Mouse (Mus musculus): ENCODE measurements at regions not wholly inside any gene's neighbourhood (a gene's known extent, or its start where the extent isn't known, plus 50 kb on each side); places are given as distances from the start of the nearest gene placed in this dataset.

DNA sequence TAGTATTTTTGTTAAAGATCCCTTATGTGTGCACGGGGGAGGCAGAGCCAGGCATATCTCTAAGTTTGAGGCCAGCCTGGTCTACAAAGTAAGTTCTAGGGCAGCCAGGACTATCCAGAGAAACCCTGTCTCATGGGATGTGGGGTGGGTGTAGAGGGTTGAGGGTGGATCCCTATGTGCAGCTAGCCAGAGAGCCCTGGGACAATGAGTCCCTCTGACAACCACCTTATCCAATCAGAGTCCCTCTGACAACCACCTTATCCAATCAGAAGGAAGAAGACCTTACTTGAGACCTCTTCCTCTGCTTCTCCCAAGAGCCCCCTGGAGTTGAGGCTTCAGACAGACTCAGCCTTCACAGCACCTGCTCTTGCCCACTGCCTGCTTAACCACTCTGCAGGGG lies 56.6 kb upstream of the Zmiz1 start:
- Histone ChIP-seq H3K36me3 (ENCODE audit: control insufficient read depth, insufficient read depth) (no peaks in the 10 kb centered on the region), H3K9ac (ENCODE audit: low read depth, low read length) (0 out of 2 replicates have a peak overlapping the region, but pooled peaks have one; percentile 13), H3K4me2 (ENCODE audit: low read depth, low read length) (peak overlapping the region; percentile 59; the same call in 1 of the 2 replicates), H3K27me3 (ENCODE audit: control insufficient read depth, insufficient read depth, low read depth, low read length) (no peaks in the 10 kb centered on the region), H3K27ac (ENCODE audit: low read length) (peak overlapping the region; percentile 87), H3K9me3 (replicated peaks; ENCODE audit: control insufficient read depth, low read length) (no peaks in the 10 kb centered on the region), H3K4me1 (ENCODE audit: control insufficient read depth, low read depth, low read length) (peaks cover 55% of the 10 kb centered on the region), H3K4me3 (ENCODE audit: low read depth, low read length) (no peak overlapping the region)
- peak; percentile 22; the same call in 1 of the 2 replicates for ATAC-seq (ENCODE audit: low read depth)
- WGBS (ENCODE audit: insufficient replicate concordance), result 23% methylated on average over 1 of the region's 1 CpGs

DNA sequence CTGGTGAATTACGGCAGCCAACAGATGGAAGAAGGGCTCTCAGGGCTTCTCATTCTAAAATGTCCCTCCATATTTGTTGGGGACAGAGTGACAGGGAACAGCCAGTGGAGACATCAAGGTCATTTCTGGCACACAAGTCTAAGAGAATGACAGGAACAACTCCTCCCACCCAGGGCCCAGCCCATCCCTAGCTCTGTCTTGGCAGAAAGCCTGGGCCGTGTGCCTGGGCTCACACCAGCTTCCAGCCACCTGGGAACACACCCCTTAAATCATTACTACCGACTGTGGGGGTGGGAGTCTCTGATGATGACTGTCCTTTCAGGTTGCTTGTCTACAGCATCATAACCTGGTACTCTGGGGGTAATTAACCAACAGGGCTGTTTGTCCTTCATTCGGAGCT lies 53.8 kb upstream of the Zmiz1 start:
- Histone ChIP-seq H3K9ac (ENCODE audit: low read depth, low read length) (no peak overlapping the region), H3K4me2 (ENCODE audit: low read depth, low read length) (no peak overlapping the region), H3K36me3 (ENCODE audit: control insufficient read depth, insufficient read depth) (no peaks in the 10 kb centered on the region), H3K27ac (ENCODE audit: low read length) (no peak overlapping the region), H3K9me3 (replicated peaks; ENCODE audit: control insufficient read depth, low read length) (no peaks in the 10 kb centered on the region), H3K4me3 (ENCODE audit: low read depth, low read length) (no peak overlapping the region), H3K4me1 (ENCODE audit: control insufficient read depth, low read depth, low read length) (peaks cover 31% of the 10 kb centered on the region), H3K27me3 (ENCODE audit: control insufficient read depth, insufficient read depth, low read depth, low read length) (no peaks in the 10 kb centered on the region)
- WGBS (ENCODE audit: insufficient replicate concordance), result 56% methylated on average over 4 of the region's 4 CpGs
- no peak for ATAC-seq (ENCODE audit: low read depth)

- Histone ChIP-seq H3K36me3 (ENCODE audit: control insufficient read depth, insufficient read depth) (no peaks in the 10 kb centered on the region), H3K4me1 (ENCODE audit: control insufficient read depth, low read depth, low read length) (peaks cover 22% of the 10 kb centered on the region), H3K9me3 (replicated peaks; ENCODE audit: control insufficient read depth, low read length) (no peaks in the 10 kb centered on the region), H3K9ac (ENCODE audit: low read depth, low read length) (no peak overlapping the region), H3K27me3 (ENCODE audit: control insufficient read depth, insufficient read depth, low read depth, low read length) (no peaks in the 10 kb centered on the region), H3K27ac (ENCODE audit: low read length) (no peak overlapping the region), H3K4me2 (ENCODE audit: low read depth, low read length) (no peak overlapping the region), H3K4me3 (ENCODE audit: low read depth, low read length) (no peak overlapping the region)
- no peak for ATAC-seq (ENCODE audit: low read depth)
- 80% methylated on average over 3 of the region's 3 CpGs for WGBS (ENCODE audit: insufficient replicate concordance)
These were observed 52.9 kb upstream of the Zmiz1 start for GRCm38 (mm10) chr14:25406059-25406458.

GRCm38 (mm10) chr14:25406613-25407012 lies 52.4 kb upstream of the Zmiz1 start:
- Histone ChIP-seq H3K4me3 (ENCODE audit: low read depth, low read length) (no peak overlapping the region), H3K36me3 (ENCODE audit: control insufficient read depth, insufficient read depth) (no peaks in the 10 kb centered on the region), H3K9me3 (replicated peaks; ENCODE audit: control insufficient read depth, low read length) (no peaks in the 10 kb centered on the region), H3K9ac (ENCODE audit: low read depth, low read length) (no peak overlapping the region), H3K27me3 (ENCODE audit: control insufficient read depth, insufficient read depth, low read depth, low read length) (no peaks in the 10 kb centered on the region), H3K4me2 (ENCODE audit: low read depth, low read length) (no peak overlapping the region), H3K4me1 (ENCODE audit: control insufficient read depth, low read depth, low read length) (peaks cover 17% of the 10 kb centered on the region), H3K27ac (ENCODE audit: low read length) (no peak overlapping the region)
- WGBS (ENCODE audit: insufficient replicate concordance), result 73% methylated on average over 6 of the region's 6 CpGs
- no peak for ATAC-seq (ENCODE audit: low read depth)

DNA sequence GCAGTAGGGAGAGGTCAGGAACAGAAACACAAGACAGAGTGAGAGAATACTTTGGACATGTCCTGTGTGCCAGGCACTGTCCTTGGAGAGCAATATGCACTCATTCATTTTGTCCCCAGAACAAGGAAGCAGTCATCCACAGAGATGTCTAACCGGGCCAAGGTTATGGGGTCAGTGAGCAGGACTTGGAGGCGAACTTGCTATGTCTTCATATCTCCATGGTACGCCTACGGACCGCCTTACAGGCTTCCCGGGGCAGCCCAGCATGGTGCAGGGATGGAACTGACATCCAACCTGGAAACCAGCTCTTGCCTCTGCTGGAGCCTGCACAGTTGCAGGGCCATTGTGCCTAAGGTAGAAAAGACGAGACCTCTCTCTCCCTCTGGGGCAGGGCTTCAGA lies 51.9 kb upstream of the Zmiz1 start:
- ATAC-seq (ENCODE audit: low read depth), result no peak
- Histone ChIP-seq H3K4me2 (ENCODE audit: low read depth, low read length) (no peak overlapping the region), H3K27ac (ENCODE audit: low read length) (no peak overlapping the region), H3K9me3 (replicated peaks; ENCODE audit: control insufficient read depth, low read length) (no peaks in the 10 kb centered on the region), H3K9ac (ENCODE audit: low read depth, low read length) (no peak overlapping the region), H3K36me3 (ENCODE audit: control insufficient read depth, insufficient read depth) (no peaks in the 10 kb centered on the region), H3K4me1 (ENCODE audit: control insufficient read depth, low read depth, low read length) (peaks cover 12% of the 10 kb centered on the region), H3K27me3 (ENCODE audit: control insufficient read depth, insufficient read depth, low read depth, low read length) (no peaks in the 10 kb centered on the region), H3K4me3 (ENCODE audit: low read depth, low read length) (no peak overlapping the region)
- 63% methylated on average over 7 of the region's 7 CpGs for WGBS (ENCODE audit: insufficient replicate concordance)
